Mouse (Mus musculus) heart, embryonic 16.5 days (tissue): ENCODE results near the gene Slc6a15. TPM values are rescaled to one million over a fixed set of nuclear protein-coding genes. Genes with fewer than 3 reads are reported as not detected.

Experiments
- ATAC-seq: fragments of 200-750 bp; cut with Nextera tagmentation; replicated peaks from 2 replicates; pipeline ENCODE4 v1.8.0; 2017; ENCODE audit warnings: moderate number of reproducible peaks; ENCODE audit not compliant: insufficient read depth, low FRiP score; ENCODE audit errors: extremely low read depth
- H3K27ac ChIP-seq: fragments of 300-500 bp; sonication (generic); 2 replicates; pipeline ENCODE4 v1.5.1; 2014; ENCODE audit warnings: mild to moderate bottlenecking, low read length, control low read depth, moderate library complexity
- H3K27me3 ChIP-seq: fragments of 300-500 bp; sonication (generic); 2 replicates; pipeline ENCODE4 v1.6.1; 2014; ENCODE audit warnings: low read length, mixed read lengths; ENCODE audit not compliant: control insufficient read depth, insufficient read depth
- H3K36me3 ChIP-seq: fragments of 300-500 bp; sonication (generic); 2 replicates; pipeline ENCODE4 v1.6.1; 2014; ENCODE audit not compliant: control insufficient read depth, insufficient read depth
- H3K4me1 ChIP-seq: fragments of 300-500 bp; sonication (generic); 2 replicates; pipeline ENCODE4 v1.6.1; 2014; ENCODE audit warnings: low read length, mixed read lengths; ENCODE audit not compliant: control insufficient read depth, insufficient read depth
- H3K4me2 ChIP-seq: fragments of 300-500 bp; sonication (generic); 2 replicates; pipeline ENCODE4 v1.6.1; 2014; ENCODE audit warnings: low read depth, mild to moderate bottlenecking, control low read depth, low read length
- H3K4me3 ChIP-seq: fragments of 300-500 bp; sonication (generic); 2 replicates; pipeline ENCODE4 v1.5.1; 2014; ENCODE audit warnings: mild to moderate bottlenecking, control low read depth, low read length
- H3K9ac ChIP-seq: fragments of 300-500 bp; sonication (generic); 2 replicates; pipeline ENCODE4 v1.6.1; 2014; ENCODE audit warnings: low read length, control low read depth
- H3K9me3 ChIP-seq: fragments of 300-500 bp; sonication (generic); replicated peaks from 2 replicates; pipeline ENCODE4 v1.6.1; 2016; ENCODE audit warnings: low read length; ENCODE audit not compliant: control insufficient read depth
- WGBS: fragments of 180-500 bp; shearing (Covaris S2); extraction: QIAGEN DNeasy Blood & Tissue Kit; methylation state at CpG from one replicate; pipeline ENCODE4 v1.1.7; 2014; 5-methylcytosine and 5-hydroxymethylcytosine counted together
- polyA plus RNA-seq: library from polyadenylated mRNA; unstranded; fragments of >200 nt; fragmentation: Nextera tagmentation; extraction: Ambion mirVana; gene quantifications from 2 replicates; pipeline ENCODE4 v1.2.1, GENCODE M21; 2015

Gene Slc6a15
- polyA plus RNA-seq, 1 experiment from 2014 or later = 0.66 TPM

DNA sequence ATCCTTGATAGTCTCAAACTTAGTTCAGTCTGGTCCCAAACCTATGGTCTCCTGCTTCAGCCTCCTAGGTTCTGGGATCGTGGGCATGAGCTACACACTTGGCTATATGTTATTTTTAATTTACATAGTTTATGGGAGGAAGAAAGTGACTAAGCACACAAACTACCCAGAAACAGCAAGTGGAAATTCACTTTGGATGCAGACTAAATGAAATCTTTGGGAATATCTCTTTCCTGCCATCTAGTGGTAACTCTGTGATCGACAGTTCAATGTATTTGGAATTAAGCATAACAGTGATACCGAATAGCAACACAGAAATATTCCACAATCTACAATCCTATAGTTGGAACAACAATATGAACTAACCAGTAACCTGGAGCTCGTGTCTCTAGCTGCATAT lies 34.6 kb downstream of the Slc6a15 start:
- 21% methylated on average over 4 of the region's 4 CpGs for WGBS
- no peaks in the 10 kb centered on the region for H3K36me3 ChIP-seq
- no peak overlapping the region for H3K27ac ChIP-seq
- H3K27me3 ChIP-seq = no peaks in the 10 kb centered on the region
- ATAC-seq = no peak
- H3K4me2 ChIP-seq = no peak overlapping the region
- H3K4me3 ChIP-seq = no peak overlapping the region
- H3K9me3 ChIP-seq = no peaks in the 10 kb centered on the region
- no peak overlapping the region for H3K9ac ChIP-seq
- no peaks in the 10 kb centered on the region for H3K4me1 ChIP-seq

DNA sequence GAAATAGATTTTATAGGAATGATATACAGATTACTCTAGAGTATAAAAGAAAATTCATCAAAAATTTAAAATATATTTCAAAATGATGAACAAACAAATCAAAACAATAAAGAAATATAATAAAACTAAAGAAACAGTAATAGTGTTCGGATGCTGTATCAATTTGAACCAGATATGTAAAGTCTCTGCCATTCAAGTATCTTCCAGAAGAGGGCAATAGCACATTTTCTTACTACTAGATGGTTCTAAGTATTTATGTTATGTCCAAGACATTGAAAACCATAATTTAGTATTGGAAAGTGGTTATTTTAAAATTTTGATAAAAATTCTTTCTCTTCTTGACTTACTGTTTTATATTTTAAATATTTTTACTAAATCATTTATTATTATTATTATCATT lies 60.1 kb downstream of the Slc6a15 start:
- Histone ChIP-seq H3K4me2 (no peak overlapping the region), H3K9me3 (no peaks in the 10 kb centered on the region), H3K36me3 (no peaks in the 10 kb centered on the region), H3K4me3 (no peak overlapping the region), H3K27me3 (no peaks in the 10 kb centered on the region), H3K4me1 (no peaks in the 10 kb centered on the region), H3K27ac (no peak overlapping the region), H3K9ac (no peak overlapping the region)
- WGBS = 55% methylated on average over 1 of the region's 1 CpGs
- ATAC-seq = no peak

DNA sequence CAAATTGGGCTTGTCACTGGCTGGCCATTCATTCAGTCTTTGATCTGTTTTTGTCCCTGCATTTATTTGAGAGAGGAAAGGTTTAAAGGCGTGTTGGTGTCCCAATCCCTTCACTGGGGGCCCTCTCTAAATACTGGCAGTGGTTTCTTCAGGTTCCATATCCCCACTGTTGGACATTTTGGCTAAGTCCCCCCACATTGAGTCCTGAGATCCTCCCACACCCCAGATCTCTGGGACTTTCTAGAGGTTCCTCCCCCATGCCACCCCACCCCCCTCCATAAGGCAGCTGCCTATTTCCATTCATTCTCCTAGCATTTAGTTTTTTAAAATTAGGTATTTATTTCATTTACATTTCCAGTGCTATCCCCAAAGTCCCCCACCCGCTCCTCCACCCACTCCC lies 75.0 kb downstream of the Slc6a15 start:
- 88% methylated on average over 2 of the region's 2 CpGs for WGBS
- Histone ChIP-seq H3K9ac (no peak overlapping the region), H3K4me3 (no peak overlapping the region), H3K9me3 (no peaks in the 10 kb centered on the region), H3K36me3 (no peaks in the 10 kb centered on the region), H3K4me1 (no peaks in the 10 kb centered on the region), H3K27me3 (no peaks in the 10 kb centered on the region), H3K4me2 (no peak overlapping the region), H3K27ac (no peak overlapping the region)
- no peak for ATAC-seq

DNA sequence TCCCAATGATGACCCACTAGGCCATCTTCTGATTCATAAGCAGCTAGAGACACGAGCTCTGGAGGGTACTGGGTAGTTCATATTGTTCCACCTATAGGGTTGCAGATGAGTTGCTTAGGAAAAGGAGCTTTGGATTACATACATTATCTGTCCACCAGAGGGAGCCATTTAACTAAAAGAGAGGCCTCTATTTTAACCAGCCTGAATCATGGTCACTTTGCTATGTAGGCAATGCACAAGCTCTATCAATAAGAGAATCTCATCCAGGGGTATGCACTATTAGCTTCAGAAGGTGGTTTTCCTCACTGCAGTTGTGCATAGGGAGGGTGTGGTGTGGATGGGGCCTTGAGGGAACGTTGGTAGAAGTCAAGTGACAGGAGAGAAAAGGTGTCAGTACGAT lies 75.5 kb downstream of the Slc6a15 start:
- Histone ChIP-seq H3K27ac (no peak overlapping the region), H3K9ac (no peak overlapping the region), H3K4me3 (no peak overlapping the region), H3K4me1 (no peaks in the 10 kb centered on the region), H3K4me2 (no peak overlapping the region), H3K27me3 (no peaks in the 10 kb centered on the region), H3K9me3 (no peaks in the 10 kb centered on the region), H3K36me3 (no peaks in the 10 kb centered on the region)
- no peak for ATAC-seq
- WGBS = 36% methylated on average over 3 of the region's 3 CpGs

DNA sequence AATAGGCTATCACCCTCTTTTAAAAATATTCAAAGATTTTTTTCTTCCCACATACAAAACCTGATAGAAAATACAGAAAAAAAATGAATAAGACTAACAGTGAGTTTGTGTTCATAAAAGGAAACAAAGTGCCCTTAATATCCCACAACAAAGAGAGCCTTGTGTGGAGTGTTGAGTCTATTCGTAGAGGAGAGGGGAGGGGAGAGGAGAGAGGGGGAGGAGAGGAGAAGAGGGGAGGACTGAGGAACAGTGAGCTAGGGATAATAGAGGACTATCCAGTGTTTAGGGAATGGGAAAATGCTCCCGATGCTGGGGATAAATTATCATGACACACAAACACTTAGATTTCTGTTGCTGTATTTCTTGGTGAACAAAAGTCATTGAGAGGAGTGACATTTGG lies 80.8 kb downstream of the Slc6a15 start:
- H3K4me1 ChIP-seq = no peaks in the 10 kb centered on the region
- no peaks in the 10 kb centered on the region for H3K27me3 ChIP-seq
- H3K4me3 ChIP-seq = no peak overlapping the region
- H3K4me2 ChIP-seq = no peak overlapping the region
- H3K9ac ChIP-seq = no peak overlapping the region
- no peaks in the 10 kb centered on the region for H3K36me3 ChIP-seq
- no peak for ATAC-seq
- WGBS = 63% methylated on average over 2 of the region's 2 CpGs
- no peaks in the 10 kb centered on the region for H3K9me3 ChIP-seq
- no peak overlapping the region for H3K27ac ChIP-seq

DNA sequence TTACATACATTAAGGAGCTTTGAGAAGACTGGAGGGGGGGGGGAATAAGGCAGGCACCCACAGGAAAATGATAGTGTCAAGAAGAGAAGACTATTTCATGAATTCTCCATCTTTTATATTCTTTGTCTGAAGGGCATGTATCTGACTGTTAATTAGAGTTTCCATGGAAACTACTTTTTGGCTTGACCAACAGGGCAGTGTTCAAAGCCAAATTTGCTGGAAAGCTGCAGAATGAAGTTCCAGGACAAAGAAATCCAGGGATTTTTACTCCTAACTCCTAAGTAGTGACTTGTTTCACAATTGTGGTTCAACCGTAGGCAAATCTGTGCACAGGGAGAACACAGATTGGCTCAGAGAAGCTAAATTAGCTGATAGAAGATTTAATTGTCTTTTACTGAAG lies 90.3 kb downstream of the Slc6a15 start:
- WGBS = 79% methylated on average over 1 of the region's 1 CpGs
- Histone ChIP-seq H3K27me3 (no peaks in the 10 kb centered on the region), H3K27ac (no peak overlapping the region), H3K9ac (no peak overlapping the region), H3K4me2 (no peak overlapping the region), H3K36me3 (no peaks in the 10 kb centered on the region), H3K4me1 (no peaks in the 10 kb centered on the region), H3K4me3 (no peak overlapping the region), H3K9me3 (no peaks in the 10 kb centered on the region)
- ATAC-seq = no peak

Other genes with a start within 250 kb of the Slc6a15 start
- 0.24 and 0.80 TPM in 2 replicates for gene Lrriq1, start 131.5 kb upstream of the Slc6a15 start, polyA plus RNA-seq